Mouse (Mus musculus): ENCODE measurements around the gene Efcab6.

DNA sequence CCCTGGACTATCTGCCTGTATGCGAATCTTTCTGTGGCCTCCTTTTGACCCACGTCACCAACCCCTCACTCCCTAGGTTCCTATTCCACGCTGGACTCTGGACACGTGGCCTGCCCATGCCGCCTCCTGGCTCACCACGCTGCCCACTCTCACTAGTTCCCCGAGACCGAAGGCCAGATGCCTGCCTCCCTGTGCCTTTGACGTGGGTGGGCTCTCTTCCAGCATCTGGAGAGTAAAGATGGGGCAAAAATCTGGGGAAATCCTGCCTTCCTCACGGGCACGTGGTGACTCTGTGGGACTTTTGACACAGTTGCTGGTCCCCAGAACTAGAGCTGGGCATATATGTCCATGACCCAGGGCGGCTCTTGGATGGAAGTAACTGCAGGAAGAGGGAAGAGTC is 222.8 kb downstream of the Efcab6 start:
- TF ChIP-seq CTCF (IDR thresholded peaks at IDR 0.05; ENCODE audit: extremely low read depth, insufficient read length, insufficient replicate concordance, low read depth, low read length) (no peak), POLR2A (IDR thresholded peaks at IDR 0.05; ENCODE audit: low read depth, low read length) (no peak)
